Mouse (Mus musculus): ENCODE results near the gene Wdr70.
"Not testable (repeated sequence)": the region's sequence is repeated elsewhere in the genome, so short reads cannot be mapped to it uniquely, and the experiment has no call there.

Wdr70 gene

DNA sequence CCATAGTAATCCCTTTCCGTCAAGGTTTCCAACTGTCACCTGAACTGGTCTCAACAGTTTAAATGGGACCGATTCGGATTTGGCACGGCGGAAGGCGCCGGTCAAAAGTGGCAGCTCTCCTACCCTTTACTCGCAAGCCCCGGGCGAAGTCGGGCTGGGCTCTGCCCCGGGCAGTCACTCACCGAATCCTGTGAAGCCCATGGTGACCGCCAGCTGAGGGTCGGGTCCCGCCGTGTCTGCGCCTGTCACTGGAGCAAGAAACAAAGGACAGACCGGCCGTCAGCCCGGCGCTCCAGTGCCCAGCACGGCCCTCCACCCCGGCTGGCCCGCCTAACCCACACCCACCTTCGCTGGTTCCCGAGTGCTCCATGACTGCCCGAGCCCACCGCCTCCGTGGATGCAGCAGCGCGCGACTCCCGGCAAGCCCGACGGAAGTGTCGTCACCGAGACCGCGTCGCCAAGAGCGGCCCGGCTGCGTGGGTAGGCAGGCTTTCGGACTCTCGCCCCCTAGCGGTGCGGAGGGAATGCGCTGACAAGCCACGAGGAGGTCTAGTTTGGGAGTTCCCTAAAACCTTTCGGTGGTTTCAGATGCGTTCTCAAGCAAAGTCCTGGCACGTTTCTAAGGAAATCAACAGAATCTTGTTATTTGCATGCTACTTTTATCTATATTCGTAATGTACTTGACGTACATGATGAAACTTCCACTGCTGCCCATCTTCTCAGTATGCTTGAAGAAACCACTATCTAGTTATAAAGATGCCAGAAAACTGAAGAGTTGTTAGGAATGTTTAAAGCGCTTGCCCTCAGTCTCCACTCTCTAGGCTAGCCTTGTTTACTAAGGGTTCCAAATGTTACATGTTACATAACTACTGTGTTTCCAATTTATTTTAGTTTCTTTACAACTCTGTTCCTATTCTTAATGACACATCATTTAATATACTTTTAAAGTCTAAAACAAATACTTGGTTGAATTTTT is at the start of gene Wdr70:
Wdr70 (minus strand) TSS at position 436 of the 976 bp plus-strand sequence.
- in situ Hi-C loops (cut with MboI; ENCODE audit: low sequenced_read_pairs): no loop called here

DNA sequence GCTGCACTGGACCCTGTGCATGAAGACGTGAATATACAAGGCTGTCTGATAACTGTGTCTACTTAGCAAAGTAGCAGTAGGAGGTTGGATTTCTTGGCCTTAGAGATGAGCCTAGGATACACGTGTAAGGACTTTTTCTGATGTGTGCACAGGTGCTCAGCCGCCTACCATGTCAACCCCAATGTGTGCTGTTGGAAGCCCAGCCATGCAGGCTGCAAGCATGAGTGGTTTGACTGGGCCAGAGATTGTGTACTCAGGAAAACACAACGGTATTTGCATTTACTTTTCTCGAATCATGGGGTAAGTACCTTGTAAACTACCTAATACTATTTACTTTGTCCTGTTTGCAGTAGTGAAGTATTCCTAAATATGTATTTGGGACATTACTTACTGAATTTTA is 36.6 kb upstream of the Wdr70 start:
- in situ Hi-C loops (cut with MboI; ENCODE audit: low sequenced_read_pairs): no loop called here

- in situ Hi-C loops (cut with MboI; ENCODE audit: low sequenced_read_pairs): no loop called here
These were observed 32.8 kb upstream of the Wdr70 start for GRCm38 (mm10) chr15:8131761-8132160.

GRCm38 (mm10) chr15:8131268-8131667 is 32.3 kb upstream of the Wdr70 start:
- in situ Hi-C loops (cut with MboI; ENCODE audit: low sequenced_read_pairs): no loop called here

GRCm38 (mm10) chr15:8129281-8129680 is 30.3 kb upstream of the Wdr70 start:
- in situ Hi-C loops (cut with MboI; ENCODE audit: low sequenced_read_pairs): no loop called here

DNA sequence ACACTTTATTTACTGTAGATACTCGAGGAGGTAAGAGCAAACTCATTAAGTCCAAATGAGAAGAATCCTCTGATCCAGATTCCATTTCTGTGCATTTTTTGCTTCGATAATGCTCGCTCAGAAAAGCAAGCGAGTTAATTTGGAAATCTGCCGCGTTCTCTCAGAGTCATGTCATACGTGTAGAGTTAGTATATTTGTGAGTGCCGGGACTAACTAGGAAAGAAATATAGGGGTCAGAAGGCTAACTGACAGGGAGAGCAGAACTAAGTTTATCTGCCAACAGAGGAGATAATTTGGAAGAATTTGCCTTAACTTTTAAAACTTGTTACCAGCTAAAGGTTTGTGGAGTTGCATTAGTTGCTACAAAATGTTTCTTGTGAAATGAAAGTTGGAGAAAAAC is 10.8 kb upstream of the Wdr70 start:
- in situ Hi-C loops (cut with MboI; ENCODE audit: low sequenced_read_pairs): no loop called here

- in situ Hi-C loops (cut with MboI; ENCODE audit: low sequenced_read_pairs): no loop called here
These were observed 10.1 kb upstream of the Wdr70 start, which contains the start of gene Nup155 for GRCm38 (mm10) chr15:8108966-8109743. Gene Nup155 (plus strand): TSS chr15:8109273.

GRCm38 (mm10) chr15:8108360-8108965 is 9.5 kb upstream of the Wdr70 start:
- in situ Hi-C loops (cut with MboI; ENCODE audit: low sequenced_read_pairs): no loop called here

- in situ Hi-C loops (cut with MboI; ENCODE audit: low sequenced_read_pairs): not testable (repeated sequence)
These were observed 3.0 kb upstream of the Wdr70 start for GRCm38 (mm10) chr15:8101975-8102542.

GRCm38 (mm10) chr15:8097853-8098252 is 1.2 kb downstream of the Wdr70 start:
- in situ Hi-C loops (cut with MboI; ENCODE audit: low sequenced_read_pairs): no loop called here

GRCm38 (mm10) chr15:8092668-8093067 is 6.3 kb downstream of the Wdr70 start:
- in situ Hi-C loops (cut with MboI; ENCODE audit: low sequenced_read_pairs): not testable (repeated sequence)

- in situ Hi-C loops (cut with MboI; ENCODE audit: low sequenced_read_pairs): no loop called here
These were observed 8.3 kb downstream of the Wdr70 start for GRCm38 (mm10) chr15:8090685-8091084.

GRCm38 (mm10) chr15:8088715-8089114 is 10.3 kb downstream of the Wdr70 start:
- in situ Hi-C loops (cut with MboI; ENCODE audit: low sequenced_read_pairs): no loop called here

- in situ Hi-C loops (cut with MboI; ENCODE audit: low sequenced_read_pairs): no loop called here
These were observed 11.7 kb downstream of the Wdr70 start for GRCm38 (mm10) chr15:8087293-8087692.

- in situ Hi-C loops (cut with MboI; ENCODE audit: low sequenced_read_pairs): no loop called here
These were observed 16.9 kb downstream of the Wdr70 start for GRCm38 (mm10) chr15:8082139-8082538.

DNA sequence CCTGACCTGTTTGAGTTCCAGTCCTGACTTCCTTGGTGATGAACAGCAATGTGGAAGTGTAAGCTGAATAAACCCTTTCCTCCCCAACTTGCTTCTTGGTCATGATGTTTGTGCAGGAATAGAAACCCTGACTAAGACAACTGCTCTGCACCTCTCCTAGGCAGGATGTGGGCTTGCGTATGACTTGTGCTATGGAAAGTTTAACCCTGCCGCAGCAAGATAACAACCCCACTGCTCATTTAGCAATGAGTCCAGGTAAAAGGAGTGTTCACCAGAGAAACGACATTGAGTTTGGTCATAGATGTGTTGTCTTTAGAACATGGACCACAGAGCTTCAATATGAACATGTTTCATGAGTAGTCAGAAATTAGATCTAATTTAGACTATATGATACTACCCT is 25.9 kb downstream of the Wdr70 start:
- in situ Hi-C loops (cut with MboI; ENCODE audit: low sequenced_read_pairs): not testable (repeated sequence)

DNA sequence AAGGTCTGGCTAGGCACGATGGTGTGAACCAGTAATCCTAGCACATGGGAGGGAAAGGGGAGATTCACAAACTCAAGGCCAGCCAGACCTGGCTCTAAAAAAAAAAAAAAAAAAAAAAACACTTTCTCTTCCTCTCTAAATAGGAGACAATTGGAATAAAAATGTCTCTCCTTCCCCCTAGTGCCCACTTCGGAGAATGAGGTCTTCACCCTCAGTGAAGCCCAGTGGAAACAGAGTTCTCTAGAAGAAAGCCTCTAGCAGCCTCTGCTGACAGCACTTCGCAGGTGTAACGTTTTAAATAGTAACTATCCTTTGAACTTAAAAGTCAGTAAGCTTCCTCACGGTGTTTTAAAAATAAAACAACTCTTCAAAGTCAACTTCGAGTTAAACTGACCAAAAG is 33.8 kb downstream of the Wdr70 start:
- in situ Hi-C loops (cut with MboI; ENCODE audit: low sequenced_read_pairs): no loop called here

DNA sequence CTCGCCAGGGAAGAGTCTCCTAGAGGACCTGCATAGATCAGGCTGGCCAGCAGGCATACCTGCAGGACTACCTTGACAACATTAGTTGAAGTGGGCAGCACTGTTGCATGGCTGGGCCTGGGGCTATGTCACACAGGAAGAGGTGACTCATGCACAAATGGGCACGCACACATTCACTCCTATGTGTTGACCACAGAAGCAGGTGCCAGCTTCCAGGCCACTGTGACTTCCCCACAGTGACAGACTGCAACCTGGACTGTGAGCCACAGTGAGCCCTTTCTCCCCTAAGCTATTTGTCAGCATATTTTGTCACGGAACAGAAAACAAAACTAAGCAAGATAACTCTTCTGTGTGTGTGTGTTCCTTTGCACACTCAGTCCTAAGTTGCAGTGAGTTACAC is 47.8 kb downstream of the Wdr70 start:
- in situ Hi-C loops (cut with MboI; ENCODE audit: low sequenced_read_pairs): no loop called here

GRCm38 (mm10) chr15:8039834-8040233 is 59.2 kb downstream of the Wdr70 start:
- in situ Hi-C loops (cut with MboI; ENCODE audit: low sequenced_read_pairs): loop anchor here (25.0 kb wide), 1 partner anchor 578 kb away; no protein-coding TSS in a partner anchor

DNA sequence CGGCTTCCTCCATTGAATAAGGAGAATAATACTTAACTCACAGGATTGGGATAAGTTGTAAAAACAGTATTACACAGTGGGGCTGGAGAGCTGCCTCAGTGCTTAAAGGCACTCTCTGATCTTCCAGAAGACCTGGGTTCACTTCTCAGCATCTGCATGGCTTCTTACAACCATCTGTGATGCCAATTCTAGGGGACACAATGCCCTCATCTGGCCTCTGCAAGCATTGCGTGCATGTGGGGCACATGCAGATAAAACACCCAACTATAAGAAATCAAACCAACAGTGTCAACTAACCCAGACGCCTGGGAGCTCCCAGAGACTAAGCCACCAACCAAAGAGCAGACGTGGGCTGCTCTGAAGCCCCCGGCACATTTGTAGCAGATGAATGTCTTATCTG is 60.6 kb downstream of the Wdr70 start:
- in situ Hi-C loops (cut with MboI; ENCODE audit: low sequenced_read_pairs): loop anchor here (25.0 kb wide), 1 partner anchor 576 kb away; no protein-coding TSS in a partner anchor

- in situ Hi-C loops (cut with MboI; ENCODE audit: low sequenced_read_pairs): loop anchor here (25.0 kb wide), 1 partner anchor 576 kb away; no protein-coding TSS in a partner anchor
These were observed 61.2 kb downstream of the Wdr70 start for GRCm38 (mm10) chr15:8037825-8038224.
